Mouse (Mus musculus) liver, embryonic 14.5 days (tissue): ENCODE data around the gene Sept3. TPM values are rescaled to one million over a fixed set of nuclear protein-coding genes. Genes with fewer than 3 reads are reported as not detected.
A peak's percentile ranks its signal among the peaks of the same experiment; 100 is the strongest.

Experiments used
- ATAC-seq: fragments of 200-750 bp; cut with Nextera tagmentation; 2 replicates; pipeline ENCODE4 v1.8.0; 2017; ENCODE audit warnings: moderate number of reproducible peaks, mild to moderate bottlenecking, moderate library complexity; ENCODE audit not compliant: insufficient read depth
- DNase-seq, 3 experiments: peaks; one replicate each; pipeline ENCODE4 v3.0.0-alpha.2; 2012 to 2013; ENCODE audit warnings: low read depth in 3 of 3, low spot score in 3 of 3
- H3K27ac ChIP-seq: fragments of 300-500 bp; sonication (generic); 2 replicates; pipeline ENCODE4 v1.5.1; 2014; ENCODE audit warnings: moderate library complexity, mild to moderate bottlenecking, control low read depth, inconsistent platforms
- H3K27me3 ChIP-seq: fragments of 300-500 bp; sonication (generic); 2 replicates; pipeline ENCODE4 v1.6.1; 2014; ENCODE audit warnings: mild to moderate bottlenecking, low read length, moderate library complexity; ENCODE audit not compliant: control insufficient read depth, insufficient read depth
- H3K36me3 ChIP-seq: fragments of 300-500 bp; sonication (generic); replicated peaks from 2 replicates; pipeline ENCODE4 v1.6.1; 2014; ENCODE audit warnings: low read depth; ENCODE audit not compliant: control insufficient read depth, insufficient read depth
- H3K4me1 ChIP-seq, 2 experiments: fragments of 200-500 bp in 1 of 2; fragments of 300-500 bp in 1 of 2; sonication (generic) in 1 of 2; replicated peaks; 2 replicates each; pipeline ENCODE4 v1.6.1; 2012 to 2014; ENCODE audit warnings: antibody characterized with exemption in 1 of 2, inconsistent platforms in 1 of 2, low read length in 1 of 2; ENCODE audit not compliant: control insufficient read depth in 2 of 2, insufficient read depth in 2 of 2
- H3K4me2 ChIP-seq: fragments of 300-500 bp; sonication (generic); 2 replicates; pipeline ENCODE4 v1.6.1; 2014; ENCODE audit warnings: low read depth, mild to moderate bottlenecking, control low read depth, moderate library complexity
- H3K4me3 ChIP-seq, 2 experiments: fragments of 200-500 bp in 1 of 2; fragments of 300-500 bp in 1 of 2; sonication (generic) in 1 of 2; 2 replicates each; pipeline ENCODE4 v1.5.1; 2012 to 2014; ENCODE audit warnings: low read depth in 2 of 2, low read length in 2 of 2, mild to moderate bottlenecking in 2 of 2, control low read depth in 1 of 2, inconsistent platforms in 1 of 2, moderate library complexity in 1 of 2; ENCODE audit not compliant: insufficient read depth in 1 of 2
- H3K9ac ChIP-seq: fragments of 300-500 bp; sonication (generic); replicated peaks from 2 replicates; pipeline ENCODE4 v1.6.1; 2014; ENCODE audit warnings: mild to moderate bottlenecking, control low read depth, moderate library complexity
- H3K9me3 ChIP-seq: fragments of 300-500 bp; sonication (generic); 2 replicates; pipeline ENCODE4 v1.6.1; 2016; ENCODE audit warnings: low read length, mixed read lengths; ENCODE audit not compliant: control insufficient read depth
- CTCF ChIP-seq: IDR thresholded peaks from 2 replicates; pipeline ENCODE4 v1.5.1; 2016; ENCODE audit warnings: antibody characterized with exemption, low read depth, control low read depth
- EP300 ChIP-seq: IDR thresholded peaks from 2 replicates; pipeline ENCODE4 v1.6.1; 2016; ENCODE audit warnings: antibody characterized with exemption, low read depth
- WGBS: fragments of 180-500 bp; shearing (Covaris S2); extraction: QIAGEN DNeasy Blood & Tissue Kit; methylation state at CpG from one replicate; pipeline ENCODE4 v1.1.7; 2014; ENCODE audit not compliant: insufficient replicate concordance; 5-methylcytosine and 5-hydroxymethylcytosine counted together
- polyA plus RNA-seq, 2 experiments: library from polyadenylated mRNA; depleted of rRNA in 1 of 2; stranded (reverse) in 1 of 2; unstranded in 1 of 2; fragments of >200 nt; fragmentation: Nextera tagmentation in 1 of 2; extraction: Ambion mirVana in 1 of 2; gene quantifications; 2 replicates each; pipeline versions ENCODE4 v1.2.1 to v1.2.3; 2012 to 2014

Gene Sept3
- polyA plus RNA-seq, 2 experiments, result 0.12 TPM; not detected in 1

DNA sequence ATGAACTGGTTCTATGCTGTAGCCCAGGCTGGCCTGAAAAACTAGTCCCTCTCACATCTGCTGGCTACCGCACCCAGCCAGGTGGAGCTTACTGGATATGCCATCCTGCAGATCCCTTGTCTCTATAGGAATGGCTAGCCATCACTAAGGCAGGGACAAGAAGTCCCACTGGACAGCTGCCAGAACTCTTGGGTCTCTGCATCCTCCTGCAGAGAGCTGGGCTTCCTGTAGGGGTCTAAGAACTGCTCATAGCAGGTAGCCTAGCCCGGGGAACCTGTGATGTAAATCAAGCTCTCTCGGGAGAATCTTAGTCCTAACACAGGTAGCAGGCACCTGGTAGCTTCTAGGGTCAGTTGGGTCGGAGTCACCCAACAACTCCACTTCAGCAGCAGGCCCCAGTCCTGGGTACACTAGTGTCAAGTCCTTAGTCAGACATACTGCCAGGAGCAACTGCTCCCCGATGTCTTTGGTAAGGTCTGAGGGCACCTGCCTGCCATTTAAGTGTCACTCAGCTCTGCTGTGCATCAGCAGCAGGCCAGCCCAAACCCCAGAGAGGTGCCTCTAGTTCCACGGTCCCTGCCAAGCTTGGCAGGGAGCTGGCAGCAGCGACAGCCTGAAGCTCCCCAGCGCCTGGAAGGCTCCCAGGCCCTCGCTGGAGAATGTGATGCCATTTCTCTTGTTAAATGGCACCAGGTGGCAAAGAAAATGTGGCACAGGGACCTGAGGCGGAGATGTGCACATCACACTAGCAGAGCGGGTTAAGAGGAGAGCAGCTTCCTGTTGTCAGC lies 42.9 kb upstream of the Sept3 start:
- H3K4me1 ChIP-seq, result peaks cover 21 to 25% of the 10 kb centered on the region in 2 experiments
- no peaks in the 10 kb centered on the region for H3K36me3 ChIP-seq
- no peak overlapping the region for H3K4me2 ChIP-seq
- H3K9ac ChIP-seq, result no peak overlapping the region
- no peak for DNase-seq
- H3K9me3 ChIP-seq, result no peaks in the 10 kb centered on the region
- 71% methylated on average over 11 of the region's 11 CpGs for WGBS
- no peaks in the 10 kb centered on the region for H3K27me3 ChIP-seq
- no peak overlapping the region for H3K27ac ChIP-seq
- no peak overlapping the region for H3K4me3 ChIP-seq
- ATAC-seq, result no peak
- no peak for TF ChIP-seq CTCF
- TF ChIP-seq EP300, result no peak

GRCm38 (mm10) chr15:82232651-82233050 lies 42.0 kb upstream of the Sept3 start:
- Histone ChIP-seq H3K9ac (no peak overlapping the region), H3K9me3 (no peaks in the 10 kb centered on the region), H3K4me3 (no peak overlapping the region), H3K36me3 (no peaks in the 10 kb centered on the region), H3K27ac (no peak overlapping the region), H3K4me1 (peaks cover 21 to 25% of the 10 kb centered on the region in 2 experiments), H3K4me2 (no peak overlapping the region), H3K27me3 (no peaks in the 10 kb centered on the region)
- WGBS, result 77% methylated on average over 4 of the region's 4 CpGs
- no peak for TF ChIP-seq EP300
- no peak for TF ChIP-seq CTCF
- DNase-seq (no peak), ATAC-seq (no peak)

DNA sequence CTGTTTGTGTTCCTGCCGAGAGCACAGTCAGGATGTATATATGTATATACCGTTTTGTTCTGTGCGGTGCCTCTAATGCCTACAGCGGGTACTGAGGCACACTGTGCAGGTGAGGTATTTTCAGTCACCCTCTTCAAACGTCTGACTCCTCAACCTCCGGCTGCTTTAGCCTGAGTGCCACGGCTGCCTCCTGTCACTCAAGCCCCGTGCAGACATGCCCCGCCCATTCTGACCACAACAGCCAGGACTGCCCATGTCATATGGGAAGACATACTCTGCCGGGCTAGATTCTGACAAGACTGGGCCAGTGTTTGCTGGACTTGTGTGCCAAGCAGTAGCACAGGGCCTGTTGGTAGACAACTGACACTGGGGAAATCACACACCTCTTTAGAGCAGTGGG lies 39.0 kb upstream of the Sept3 start:
- ATAC-seq (no peak), DNase-seq (no peak)
- no peaks in the 10 kb centered on the region for H3K9me3 ChIP-seq
- H3K4me2 ChIP-seq, result no peak overlapping the region
- WGBS, result 39% methylated on average over 10 of the region's 10 CpGs
- peaks cover 4 to 8% of the 10 kb centered on the region in 2 experiments for H3K4me1 ChIP-seq
- no peak overlapping the region for H3K4me3 ChIP-seq
- peaks cover 3% of the 10 kb centered on the region; the same call in 1 of the 2 replicates for H3K36me3 ChIP-seq
- no peak overlapping the region for H3K9ac ChIP-seq
- TF ChIP-seq EP300 (no peak), CTCF (no peak)
- no peak overlapping the region for H3K27ac ChIP-seq
- H3K27me3 ChIP-seq, result no peaks in the 10 kb centered on the region

- Histone ChIP-seq H3K4me2 (no peak overlapping the region), H3K4me3 (no peak overlapping the region), H3K9me3 (no peaks in the 10 kb centered on the region), H3K36me3 (peaks cover 3% of the 10 kb centered on the region; the same call in 1 of the 2 replicates), H3K9ac (no peak overlapping the region), H3K27me3 (no peaks in the 10 kb centered on the region), H3K4me1 (peaks cover 0 to 2% of the 10 kb centered on the region in 2 experiments; a peak in 2 of 4 replicates), H3K27ac (no peak overlapping the region)
- DNase-seq (peak; percentile 55 to 66 (median 63)), ATAC-seq (peak; percentile 70)
- WGBS, result 14% methylated on average over 5 of the region's 5 CpGs
- TF ChIP-seq EP300 (no peak), CTCF (peak; percentile 99)
Measured at GRCm38 (mm10) chr15:82236565-82236964, 38.1 kb upstream of the Sept3 start.

- Histone ChIP-seq H3K4me2 (peak overlapping the region; percentile 73), H3K27ac (peak overlapping the region; percentile 43), H3K9me3 (no peaks in the 10 kb centered on the region), H3K36me3 (peaks cover 3% of the 10 kb centered on the region; the same call in 1 of the 2 replicates), H3K9ac (peak overlapping the region; percentile 67), H3K4me3 (peak overlapping the region; percentile 72 to 83), H3K4me1 (peaks cover 5 to 10% of the 10 kb centered on the region in 2 experiments), H3K27me3 (no peaks in the 10 kb centered on the region)
- WGBS, result 66% methylated on average over 3 of the region's 3 CpGs
- DNase-seq (no peak), ATAC-seq (no peak)
- TF ChIP-seq EP300, result no peak
- TF ChIP-seq CTCF, result no peak
Measured at GRCm38 (mm10) chr15:82243311-82243710, 31.4 kb upstream of the Sept3 start.
